Mouse (Mus musculus): ENCODE measurements around the gene E330009J07Rik. TPM values are rescaled to one million over a fixed set of nuclear protein-coding genes. Genes with fewer than 3 reads are reported as not detected.
A peak's percentile ranks its signal among the peaks of the same experiment; 100 is the strongest.

Gene E330009J07Rik
- total RNA-seq, 4 experiments from 2014 or later = 52.2 to 62.2 (median 57.3) TPM

DNA sequence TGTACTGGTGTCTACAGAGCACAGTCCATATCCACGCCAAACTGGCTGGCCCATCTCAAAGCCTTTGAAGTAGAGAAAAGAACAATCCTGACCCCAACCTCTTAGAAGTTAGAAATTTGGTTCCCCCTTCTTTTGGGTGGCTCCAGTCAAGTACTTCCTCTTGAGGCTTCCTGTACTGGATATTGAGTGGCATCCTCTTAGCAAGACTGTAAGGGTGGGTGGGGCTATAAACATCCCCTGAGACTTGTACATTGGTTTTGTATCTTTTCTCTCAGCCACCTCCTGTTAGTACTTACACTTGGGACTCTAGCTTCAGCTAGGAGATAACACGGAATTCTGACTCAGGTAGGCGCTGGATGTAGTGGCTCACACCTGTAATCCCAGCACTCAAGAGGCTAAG, 5.7 kb downstream of the E330009J07Rik start:
- no peak for DNase-seq (ENCODE audit: low spot score in 2 of 2)

DNA sequence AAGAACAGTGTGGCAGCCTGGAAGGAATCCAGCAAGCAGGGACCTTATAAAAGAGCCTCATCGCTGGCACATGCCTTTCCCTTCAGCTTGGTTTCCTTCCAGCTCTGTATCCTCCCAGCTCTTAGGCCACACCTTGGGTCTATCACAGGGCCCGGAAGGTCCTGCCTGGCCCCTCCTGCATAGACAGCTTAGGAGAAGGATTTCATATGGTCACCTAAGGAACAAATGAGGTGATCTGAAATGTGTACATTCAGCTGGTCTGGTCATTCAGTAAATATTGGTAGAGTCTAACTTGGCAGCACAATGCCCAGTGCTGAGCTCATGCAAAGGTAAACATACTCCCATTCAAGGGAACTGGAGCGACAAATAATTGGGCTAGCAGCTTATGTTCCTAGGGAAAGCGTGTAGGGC, 6.4 kb downstream of the E330009J07Rik start:
- peak in 1 of 2 experiments; percentile 6 for DNase-seq (ENCODE audit: low spot score in 2 of 2)

DNA sequence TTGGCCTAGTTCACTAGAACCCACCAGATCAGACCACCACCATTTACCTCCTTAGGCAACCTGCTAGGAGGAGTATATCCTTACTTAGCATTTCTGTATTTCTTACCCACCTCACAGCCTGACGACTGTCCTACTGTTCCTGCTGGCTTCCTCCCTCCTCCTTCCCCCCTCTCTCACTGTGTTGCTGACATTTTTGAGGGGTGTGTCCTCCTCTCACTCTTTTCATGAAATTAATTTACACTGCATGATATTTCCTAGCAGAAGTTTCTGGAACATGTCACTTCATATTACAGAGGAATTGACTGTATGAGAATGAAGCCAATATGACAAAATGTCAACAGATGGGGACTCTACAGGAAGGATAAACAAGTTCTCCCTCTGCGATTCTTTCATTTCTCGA, 7.2 kb downstream of the E330009J07Rik start:
- no peak for DNase-seq (ENCODE audit: low spot score in 2 of 2)

DNA sequence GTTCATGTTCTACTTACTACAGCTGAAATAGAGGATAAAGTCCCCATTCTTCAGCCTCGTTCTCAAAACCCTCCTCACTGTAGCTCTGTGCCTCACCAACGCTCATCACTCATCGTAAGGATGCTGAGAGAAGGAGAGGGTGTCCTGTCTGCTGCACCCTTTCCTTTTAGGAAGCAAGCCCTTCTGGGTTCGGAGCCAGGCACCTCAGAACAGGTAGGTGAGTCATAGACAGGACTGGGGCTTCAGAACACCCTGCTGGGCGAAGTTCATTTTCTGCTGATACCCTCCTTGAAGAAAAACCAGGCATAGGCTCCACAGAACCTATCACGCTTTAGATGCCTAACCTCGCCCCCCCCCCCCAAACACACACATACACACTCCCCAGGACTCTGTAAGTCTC, 8.5 kb downstream of the E330009J07Rik start:
- no peak for DNase-seq (ENCODE audit: low spot score in 2 of 2)

DNA sequence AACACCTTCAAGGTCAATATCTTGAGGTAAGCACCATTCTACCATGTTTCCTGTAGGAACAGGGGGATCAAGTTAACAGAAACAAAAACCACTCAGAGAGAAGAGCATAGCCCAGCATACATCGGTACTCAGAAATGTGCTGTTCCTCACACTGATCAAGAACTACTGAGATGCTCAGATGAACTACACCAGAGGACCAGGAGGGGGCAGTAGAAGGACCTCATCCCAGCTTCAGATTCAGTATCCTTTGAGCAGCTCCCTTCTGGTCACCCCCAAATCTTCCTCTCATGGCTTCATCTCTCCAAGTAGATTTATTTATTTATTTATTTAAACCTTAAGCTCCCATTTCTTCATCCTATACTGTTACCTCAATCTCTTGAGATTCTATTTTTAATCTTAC, 12.2 kb downstream of the E330009J07Rik start:
- no peak for DNase-seq (ENCODE audit: low spot score in 2 of 2)

DNA sequence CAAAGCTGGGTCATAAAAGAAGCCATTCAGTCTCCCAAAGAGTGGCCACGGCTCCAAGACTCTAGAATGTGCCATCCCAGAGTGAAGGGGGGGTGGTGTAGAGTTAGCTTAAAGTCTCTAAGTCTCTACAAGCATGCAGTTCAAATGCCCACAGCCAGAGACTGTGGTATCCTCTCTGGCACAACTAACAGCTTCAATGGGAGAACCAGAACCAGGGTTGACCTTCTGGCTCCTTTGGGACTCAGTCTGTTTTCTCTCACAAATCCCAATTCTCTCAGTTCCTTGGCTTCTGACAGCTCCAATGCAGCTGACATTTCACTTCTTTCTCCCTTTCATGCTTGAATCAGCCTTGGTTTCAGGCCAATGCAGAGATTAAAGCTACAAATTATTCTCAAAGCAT, 12.9 kb downstream of the E330009J07Rik start:
- no peak for DNase-seq (ENCODE audit: low spot score in 2 of 2)

DNA sequence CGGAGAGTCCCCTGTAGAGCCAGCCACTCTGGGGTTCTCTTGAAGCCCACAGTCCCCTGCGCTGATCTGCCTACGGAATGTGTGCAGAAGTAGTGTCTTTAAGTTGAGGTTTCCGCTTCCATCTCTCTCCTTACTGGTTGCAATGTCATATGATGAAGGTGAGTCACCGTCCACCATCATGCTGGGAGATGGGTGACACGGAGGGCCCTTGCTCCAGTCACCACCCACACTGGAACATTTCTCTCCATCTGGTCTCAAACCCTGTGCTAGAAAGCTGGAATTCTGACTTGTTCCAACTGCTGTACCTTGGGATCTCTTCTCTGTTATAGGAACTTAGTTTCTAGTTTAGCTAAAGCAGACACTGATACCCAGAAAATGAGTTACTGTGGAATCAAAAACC, 14.8 kb downstream of the E330009J07Rik start:
- no peak for DNase-seq (ENCODE audit: low spot score in 2 of 2)

DNA sequence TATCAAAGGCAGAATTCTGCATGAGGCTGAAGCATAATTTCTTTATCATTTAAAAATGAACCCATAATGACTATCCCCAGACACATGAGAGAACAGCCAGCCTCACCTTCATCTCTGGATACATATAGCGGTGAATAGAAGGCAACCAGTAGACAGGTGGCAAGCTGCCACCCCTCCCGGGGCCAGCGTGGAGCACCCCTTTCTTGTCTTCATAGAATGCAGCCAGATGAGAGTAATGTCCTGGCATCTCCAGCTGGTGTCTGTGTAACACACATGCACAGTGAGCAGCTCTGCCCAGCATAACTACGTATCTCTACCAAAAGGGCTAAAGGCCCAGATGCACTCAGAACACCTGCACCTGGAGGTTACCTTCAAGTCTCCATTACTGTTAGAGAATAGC, 17.5 kb downstream of the E330009J07Rik start:
- DNase-seq (ENCODE audit: low spot score in 2 of 2) = no peak

DNA sequence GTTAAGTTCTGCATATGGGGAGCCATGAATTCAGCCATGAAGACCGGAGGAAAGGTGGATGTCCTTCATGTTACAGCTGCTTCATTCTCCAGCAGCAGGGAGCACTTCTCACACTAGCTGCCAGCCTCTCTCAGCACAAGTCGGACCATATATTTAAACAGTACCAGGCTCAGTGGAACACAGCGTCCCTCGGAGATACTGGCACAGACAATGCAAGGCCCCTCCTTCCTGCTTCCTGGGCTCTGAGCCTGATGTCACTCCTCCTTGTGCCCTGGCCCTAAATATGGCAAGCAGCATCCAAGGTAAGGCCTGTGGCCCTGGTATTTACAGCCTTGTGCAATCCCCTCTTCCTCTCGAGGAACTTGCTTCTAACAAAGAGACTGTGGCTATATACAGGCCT, 20.1 kb downstream of the E330009J07Rik start:
- DNase-seq (ENCODE audit: low spot score in 2 of 2) = no peak

DNA sequence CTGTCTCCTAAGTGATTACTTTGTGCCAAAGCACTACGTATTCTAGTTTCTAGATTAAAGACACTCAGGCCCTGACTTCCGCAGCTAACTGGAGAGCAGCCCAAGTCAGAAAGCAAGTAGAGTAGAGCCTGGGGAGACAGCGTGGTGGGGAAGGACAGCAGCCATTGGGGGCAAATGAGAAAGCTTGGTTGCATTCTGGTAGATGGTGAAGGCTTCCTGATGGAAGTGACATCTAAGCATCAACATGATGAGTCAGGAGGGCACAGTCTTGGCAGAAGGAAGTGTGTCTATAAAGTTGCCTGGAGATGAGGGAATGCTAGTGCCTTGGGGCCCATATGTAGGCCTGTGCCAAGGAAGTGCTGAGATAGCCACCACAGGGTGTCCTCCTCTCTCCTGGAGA, 22.4 kb downstream of the E330009J07Rik start:
- DNase-seq (ENCODE audit: low spot score in 2 of 2) = no peak

DNA sequence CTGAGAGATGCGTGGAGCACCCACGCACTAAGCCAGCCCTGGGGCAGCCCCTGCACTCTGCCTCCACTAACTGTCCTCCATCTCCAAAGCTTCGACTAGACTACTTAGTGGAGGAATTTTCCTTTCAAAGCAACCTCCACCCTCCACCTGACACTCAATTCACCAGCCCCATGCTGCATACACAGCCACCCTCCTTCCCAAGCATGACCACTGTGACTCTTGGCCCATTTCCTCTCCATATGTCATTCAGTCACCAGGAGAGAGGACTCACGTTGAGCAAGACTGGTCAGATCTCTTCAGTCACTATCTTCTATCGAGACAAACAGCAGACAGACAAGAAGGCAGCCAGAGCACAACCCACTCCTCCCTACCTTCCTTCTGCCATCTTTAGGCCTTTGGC, 22.9 kb downstream of the E330009J07Rik start:
- no peak for DNase-seq (ENCODE audit: low spot score in 2 of 2)

DNA sequence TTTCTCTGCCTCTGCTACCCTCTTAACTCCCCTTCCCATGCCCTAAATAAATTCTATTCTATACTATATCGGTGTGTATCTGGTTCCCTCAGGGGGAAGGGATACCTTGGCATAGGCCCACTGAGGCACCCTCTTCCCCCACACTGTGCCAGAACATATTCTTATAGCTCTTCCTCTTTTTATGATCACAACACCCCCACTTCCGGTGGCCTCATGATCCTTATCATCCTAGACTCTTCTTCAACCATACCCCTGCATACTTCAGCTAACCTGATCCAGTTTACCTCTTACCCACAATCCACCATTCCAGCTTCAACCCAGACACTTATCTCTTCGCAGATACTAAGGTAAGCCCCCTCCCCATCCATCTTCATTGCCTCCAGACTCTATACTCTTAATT, 24.9 kb downstream of the E330009J07Rik start:
- DNase-seq (ENCODE audit: low spot score in 2 of 2) = no peak

DNA sequence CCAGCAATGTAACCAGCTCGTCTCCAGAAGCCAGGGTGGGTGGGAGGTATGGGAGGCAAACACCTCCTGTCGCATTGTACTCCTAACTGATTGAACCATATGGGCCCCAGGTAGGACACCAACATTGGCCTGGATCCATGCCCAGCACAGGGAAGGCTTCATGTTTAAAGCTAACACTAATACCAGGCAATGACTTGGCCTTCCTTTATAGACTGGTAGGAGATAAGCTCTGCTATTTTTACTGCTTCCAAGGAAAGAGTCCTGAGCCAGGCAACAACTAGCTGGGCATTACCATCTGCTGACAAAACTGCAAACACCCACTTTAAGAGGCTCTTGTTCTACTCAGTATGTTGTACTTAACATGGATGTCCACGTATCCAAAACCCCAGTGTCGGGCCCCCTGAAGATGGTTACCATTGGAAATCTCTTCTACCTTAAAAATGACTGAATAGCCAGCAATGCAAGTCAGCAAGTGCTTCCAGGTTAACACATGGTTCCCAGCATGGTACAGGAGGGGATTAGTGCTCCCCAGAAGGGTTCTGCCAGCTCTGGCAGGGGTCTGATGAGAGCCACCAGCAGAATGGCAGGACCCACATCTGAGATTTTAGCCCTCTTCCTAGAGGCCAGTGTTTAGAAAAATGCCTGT, 32.2 kb downstream of the E330009J07Rik start:
- peak in 1 of 2 experiments; percentile 37 for DNase-seq (ENCODE audit: low spot score in 2 of 2)

DNA sequence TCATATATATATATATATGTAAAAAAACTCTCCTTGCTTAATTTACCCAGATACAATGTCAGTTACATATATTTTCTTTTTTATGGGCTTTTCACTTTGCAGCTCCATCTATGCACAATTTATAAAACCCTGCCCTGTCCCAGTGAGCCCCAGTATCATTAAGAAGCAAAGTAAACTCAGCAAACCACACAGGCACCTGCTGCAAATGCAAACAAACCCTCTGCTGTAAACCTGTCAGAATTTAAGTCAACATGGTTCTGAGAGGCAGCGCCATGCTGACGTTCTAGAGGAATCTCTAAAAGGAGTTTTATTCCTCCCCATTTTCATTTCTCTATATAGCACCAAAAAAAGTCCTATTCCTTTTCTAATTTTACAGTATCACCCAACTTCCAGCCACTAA, 33.9 kb downstream of the E330009J07Rik start:
- DNase-seq (ENCODE audit: low spot score in 2 of 2) = no peak

DNA sequence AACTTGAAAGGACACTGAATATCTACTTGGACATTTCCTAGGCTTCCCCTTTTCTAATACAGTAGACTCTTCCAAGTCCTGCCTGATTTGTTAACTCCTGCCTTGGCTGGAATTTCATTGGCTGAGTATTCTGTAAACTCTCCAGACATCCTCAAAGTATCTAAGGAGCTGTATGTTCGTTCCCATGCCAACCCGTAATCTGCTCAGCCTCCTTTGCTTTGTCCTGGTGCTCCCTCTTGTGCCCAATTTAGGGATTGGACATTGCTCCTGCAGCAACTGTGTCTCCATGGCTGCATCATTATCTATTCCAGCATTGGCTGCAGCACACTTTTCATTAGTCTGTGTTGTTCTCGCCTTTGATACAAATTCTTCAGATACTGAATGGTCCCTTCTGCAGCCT, 42.7 kb downstream of the E330009J07Rik start:
- DNase-seq (ENCODE audit: low spot score in 2 of 2) = peak; percentile 73 to 88

DNA sequence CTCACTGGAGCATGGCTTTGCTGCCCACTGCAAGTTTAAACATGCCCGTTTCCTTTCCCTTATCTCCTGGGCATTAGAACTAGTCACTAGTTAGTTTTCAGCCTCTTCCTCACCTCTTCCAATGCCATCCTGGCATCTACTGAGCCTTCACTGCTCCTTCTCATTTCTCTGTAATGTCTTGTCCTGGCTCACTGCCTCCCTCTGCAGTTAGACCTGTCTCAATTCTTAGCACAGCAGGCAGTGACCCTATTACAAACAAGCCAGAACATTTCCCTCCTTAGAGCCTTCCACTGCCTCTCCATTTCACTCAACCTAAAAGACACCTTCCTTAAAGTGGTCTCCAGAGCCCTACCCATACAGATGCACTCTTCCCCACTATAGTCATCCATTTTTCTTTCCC, 45.0 kb downstream of the E330009J07Rik start:
- no peak for DNase-seq (ENCODE audit: low spot score in 2 of 2)

DNA sequence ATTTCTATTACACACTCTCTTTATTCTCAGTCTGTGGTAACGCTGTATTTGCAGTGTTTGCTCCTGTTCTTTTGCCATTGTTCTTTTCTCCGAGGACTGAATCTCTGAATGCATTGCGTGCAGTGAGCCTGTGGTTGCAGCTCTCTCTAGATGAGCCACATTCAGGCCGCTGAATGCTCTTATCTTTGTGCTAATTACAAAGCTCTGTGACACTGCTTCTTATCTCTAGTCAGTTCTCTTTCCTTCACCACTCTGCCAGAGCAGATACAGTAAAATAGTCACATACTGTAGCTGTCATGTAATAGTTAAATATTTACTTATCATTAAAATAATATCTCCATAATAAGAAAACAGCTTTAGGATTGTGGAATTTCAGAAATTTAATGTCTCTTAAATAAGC, 47.3 kb downstream of the E330009J07Rik start:
- DNase-seq (ENCODE audit: low spot score in 2 of 2) = no peak

DNA sequence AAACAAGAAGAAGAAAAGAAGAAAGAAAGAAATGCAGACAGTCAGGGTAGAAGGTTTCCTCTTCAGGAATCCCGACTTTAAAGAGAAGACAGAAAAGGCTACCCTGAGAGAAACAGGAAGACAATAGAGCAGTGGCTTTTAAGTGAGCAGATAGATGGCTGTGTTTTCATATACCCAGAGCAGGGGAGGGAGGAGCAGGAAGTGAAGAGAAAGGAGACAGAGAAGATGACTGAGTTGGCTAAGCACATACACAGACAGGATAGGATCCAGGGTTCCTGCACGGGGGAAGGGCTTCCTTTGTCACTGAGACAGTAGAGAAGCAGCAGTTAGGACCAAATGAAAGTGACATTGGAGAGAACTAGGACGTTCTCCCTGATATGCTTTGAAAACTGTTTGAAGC, 50.3 kb downstream of the E330009J07Rik start:
- no peak for DNase-seq (ENCODE audit: low spot score in 2 of 2)

DNA sequence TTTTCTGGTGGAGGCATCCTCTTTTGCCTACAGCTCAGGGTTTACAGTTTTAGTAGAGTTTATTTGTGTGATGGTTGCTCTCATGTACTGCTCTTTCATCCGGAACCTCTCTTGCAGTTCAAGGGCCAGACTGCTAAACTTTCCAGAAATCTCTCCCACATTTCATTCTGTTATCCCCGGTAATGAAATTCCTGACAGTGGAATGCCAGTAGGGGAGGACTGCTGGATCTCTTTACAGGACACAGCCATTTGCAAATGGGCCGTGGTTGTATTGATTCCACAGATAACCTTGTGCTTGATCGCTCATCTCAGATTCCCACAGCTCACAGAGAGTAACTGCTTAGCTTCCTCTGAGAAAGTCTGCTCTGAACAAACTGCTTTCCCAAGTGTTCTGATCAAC, 54.0 kb downstream of the E330009J07Rik start:
- DNase-seq (ENCODE audit: low spot score in 2 of 2) = no peak

DNA sequence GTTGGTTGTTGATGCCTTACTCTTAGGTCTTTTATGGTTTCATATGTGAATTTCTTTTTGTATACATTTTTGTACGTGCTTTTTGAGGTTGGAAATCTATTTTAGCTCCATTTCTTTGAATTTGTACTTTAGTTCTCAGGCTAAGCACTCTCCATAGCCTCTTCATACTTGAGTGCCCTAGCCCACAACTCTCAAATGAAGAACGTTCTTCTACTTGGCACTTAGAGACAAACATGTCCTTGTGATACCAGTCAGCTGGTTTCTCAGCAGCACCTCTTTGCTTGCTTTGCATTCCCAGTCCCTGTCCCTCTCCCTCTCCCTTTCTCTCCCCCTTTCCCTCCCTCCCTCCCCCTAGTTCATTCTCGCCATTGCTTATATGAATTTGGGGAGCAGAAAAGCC, 55.8 kb downstream of the E330009J07Rik start:
- DNase-seq (ENCODE audit: low spot score in 2 of 2) = no peak

DNA sequence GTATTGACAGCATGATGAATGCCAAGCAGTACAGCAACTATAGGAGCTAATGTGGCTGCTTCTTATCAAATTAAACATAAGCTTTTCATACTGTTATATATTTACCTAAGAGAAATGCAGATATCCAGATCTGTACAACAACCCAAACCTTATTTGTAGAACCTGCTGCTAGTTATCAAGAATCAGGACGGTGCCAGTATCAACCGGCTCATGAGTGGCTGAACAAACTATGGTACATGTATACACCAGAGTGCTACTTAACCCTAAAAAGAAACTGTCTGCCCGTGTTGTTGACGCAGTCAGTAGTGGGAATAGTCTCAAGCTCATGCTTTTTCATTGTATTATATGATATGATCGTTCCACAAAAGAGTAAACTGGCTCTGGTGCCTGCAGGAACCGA, 64.9 kb downstream of the E330009J07Rik start:
- no peak for DNase-seq (ENCODE audit: low spot score in 2 of 2)

DNA sequence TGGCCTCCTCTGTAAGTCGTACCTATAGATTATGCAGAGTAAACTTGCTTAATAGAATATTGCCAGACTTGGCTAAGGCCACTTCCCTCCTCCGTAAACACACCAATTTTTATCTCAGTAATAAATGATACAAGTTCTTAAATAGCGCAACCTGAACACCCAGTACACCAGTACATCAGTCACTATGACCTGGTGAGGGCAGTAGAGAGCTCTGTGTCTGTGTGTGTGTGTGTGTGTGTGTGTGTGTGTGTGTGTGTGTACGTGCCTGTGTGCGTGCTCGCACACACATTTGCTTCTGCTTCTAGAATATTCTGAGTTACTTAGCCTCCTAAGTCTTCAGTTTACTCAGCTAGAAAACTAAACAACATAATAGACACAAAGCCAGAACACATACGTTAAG, 82.6 kb downstream of the E330009J07Rik start:
- DNase-seq (ENCODE audit: low spot score in 2 of 2) = no peak

Data from left cerebral cortex, adult 8-10 months (tissue).